Mouse (Mus musculus) testis, postnatal 10 days (tissue): ENCODE results near the gene Rab23.

Source experiments
- DNase-seq: peaks from one replicate; pipeline ENCODE4 v3.0.0; 2021; ENCODE audit warnings: low spot score

Gene Rab23

DNA sequence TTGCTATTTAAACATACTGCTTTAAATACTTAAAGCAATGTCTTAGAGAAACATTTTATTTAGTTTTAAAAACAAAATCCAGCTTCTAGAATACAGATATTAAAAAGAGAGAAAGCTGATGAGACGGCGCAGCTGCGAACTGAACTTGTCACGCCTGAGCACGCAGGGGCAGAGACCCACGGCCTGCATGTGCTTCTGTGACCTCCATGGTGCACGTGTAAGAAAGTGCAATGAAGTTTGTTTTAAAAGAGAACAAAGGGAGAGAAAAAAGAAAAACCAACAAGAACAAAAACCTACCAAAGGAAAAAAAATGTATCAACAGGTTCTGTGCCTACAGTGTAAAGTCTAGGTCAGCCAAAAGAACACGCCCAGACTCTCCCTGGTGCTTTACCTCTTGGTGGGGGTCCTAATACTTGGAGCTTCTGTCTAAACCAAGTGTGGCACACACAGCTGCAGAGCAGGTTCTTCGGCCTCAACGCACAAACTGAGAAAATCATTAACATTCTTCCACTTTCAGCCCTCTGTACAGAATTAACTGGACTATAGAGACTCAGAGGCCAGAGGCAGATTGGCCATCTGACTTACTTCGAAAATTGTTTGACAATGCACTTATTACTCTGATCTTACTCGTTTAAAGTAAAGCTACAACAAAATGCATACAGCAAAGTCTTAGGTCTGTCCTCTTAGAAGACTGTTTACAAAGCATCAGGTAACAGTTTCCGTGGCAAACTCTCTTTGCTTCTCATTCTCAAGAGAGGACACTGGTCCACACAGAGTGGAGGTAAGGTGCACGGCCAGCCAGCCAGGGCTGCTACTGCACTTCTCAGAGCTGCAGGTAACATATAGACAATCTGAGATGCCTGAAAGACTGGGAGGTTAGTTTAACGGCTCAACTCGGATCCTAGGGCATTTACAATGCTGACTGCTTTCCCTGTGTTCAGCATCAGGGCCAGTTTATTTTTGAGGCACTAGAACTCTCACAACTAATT is 47.1 kb downstream of the Rab23 start:
- DNase-seq: no peak

DNA sequence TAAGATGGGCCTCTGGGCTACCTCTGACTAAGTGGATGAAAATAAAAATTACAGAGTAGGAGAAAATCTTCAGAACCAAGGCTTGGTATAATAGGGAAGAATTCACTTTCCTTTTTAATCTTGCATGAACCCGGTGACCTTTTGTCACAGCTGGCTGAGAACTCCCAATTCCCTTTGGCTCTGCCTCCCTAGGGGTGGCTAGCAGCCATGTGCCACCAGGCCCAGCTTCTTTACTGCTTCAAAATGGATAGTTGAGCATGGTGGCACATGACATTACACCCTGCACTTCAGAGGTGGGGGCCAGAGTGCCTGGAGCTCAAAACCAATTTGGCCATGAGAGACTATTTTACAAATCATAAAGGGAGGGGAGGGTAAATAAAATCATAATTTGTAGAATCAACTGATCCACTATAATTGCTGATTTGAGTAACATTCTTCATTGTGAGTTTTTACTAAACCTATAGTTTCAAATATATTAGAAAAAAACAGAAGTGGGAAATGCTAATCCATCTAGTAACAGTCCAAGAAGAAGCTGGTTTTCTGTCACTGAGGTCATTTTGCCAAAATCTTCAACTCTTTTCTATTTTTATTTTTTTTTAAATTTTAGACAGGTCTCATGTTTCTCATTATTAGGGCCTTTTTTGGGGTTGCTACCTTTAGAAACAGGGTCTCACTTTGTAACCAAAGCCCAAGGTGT is 48.6 kb downstream of the Rab23 start:
- no peak for DNase-seq

DNA sequence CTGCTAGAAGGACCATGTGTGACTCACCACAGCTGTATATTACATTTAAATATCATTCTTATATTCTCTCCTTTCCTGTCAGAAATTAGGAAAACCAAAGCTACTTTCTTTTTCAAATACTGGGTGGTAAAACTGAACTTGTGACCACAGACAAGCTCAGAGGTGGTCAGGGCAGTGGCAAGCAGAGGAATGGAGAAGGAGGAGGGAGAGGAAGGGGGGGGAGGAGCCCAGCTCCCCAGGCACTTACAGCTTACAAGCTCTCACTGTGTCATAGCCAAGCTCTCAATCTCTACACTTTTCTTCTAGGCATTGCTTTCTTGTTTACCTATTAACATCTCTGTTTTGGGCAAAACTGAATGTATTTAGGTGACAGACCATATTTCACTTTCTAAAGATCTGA is 49.1 kb downstream of the Rab23 start:
- DNase-seq: no peak

DNA sequence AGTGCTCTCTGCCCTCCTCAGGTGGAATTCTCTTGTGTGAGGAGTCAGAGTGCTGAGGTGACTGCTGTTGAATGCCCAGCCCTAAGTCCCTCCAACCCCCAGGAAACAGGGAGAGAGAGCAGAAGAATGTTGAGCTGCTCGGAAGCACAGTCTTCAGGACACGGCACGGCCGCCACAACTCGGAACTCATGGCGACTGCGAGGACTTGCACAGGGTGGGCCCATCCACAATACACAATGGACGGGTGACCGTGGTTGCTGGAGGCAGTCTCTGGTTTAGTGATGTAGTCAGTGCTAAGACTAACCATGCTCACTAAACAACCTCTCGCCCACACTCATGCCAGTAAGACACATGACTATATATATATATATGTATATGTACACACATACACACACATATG is 51.9 kb downstream of the Rab23 start:
- no peak for DNase-seq

DNA sequence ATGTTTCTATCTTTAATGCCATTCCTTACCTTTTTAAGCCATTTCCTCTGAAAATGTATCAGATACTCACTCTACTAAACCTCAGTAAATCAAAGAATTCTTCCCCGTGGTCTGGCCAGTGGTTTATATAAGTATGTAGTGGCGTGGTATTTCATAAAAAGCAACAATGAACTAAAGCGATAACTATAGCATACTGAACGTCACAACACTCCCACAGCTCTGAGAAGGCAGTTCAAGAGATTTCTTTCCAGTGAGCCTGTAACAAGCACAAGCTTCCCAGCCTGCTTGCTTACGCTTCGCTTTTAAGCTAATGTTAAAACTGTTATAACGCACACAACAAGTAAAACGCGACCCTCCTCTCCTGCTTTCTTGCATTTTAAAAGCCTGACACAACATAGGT is 52.4 kb downstream of the Rab23 start:
- DNase-seq: no peak

DNA sequence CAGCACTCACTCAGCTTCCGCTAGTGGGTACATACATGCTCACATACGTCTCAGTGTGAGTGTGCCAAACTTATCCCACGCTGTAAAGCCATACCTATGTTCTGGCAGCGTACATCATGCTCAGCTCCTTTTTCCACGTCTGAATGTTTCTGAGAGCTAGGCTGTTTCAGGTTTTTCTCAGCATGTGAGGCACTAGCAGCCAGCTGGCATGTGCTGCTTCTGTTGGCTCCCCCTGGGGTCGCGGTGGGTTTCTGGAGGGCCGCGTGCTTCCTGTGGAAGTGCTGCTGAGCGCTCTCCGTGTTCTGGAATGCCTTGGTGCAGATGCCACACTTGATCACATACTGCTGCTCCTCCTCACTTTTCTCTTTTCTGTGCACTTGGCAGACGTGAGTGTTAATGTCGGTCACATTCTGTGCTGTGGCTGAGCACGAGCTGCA is 56.5 kb downstream of the Rab23 start:
- no peak for DNase-seq

DNA sequence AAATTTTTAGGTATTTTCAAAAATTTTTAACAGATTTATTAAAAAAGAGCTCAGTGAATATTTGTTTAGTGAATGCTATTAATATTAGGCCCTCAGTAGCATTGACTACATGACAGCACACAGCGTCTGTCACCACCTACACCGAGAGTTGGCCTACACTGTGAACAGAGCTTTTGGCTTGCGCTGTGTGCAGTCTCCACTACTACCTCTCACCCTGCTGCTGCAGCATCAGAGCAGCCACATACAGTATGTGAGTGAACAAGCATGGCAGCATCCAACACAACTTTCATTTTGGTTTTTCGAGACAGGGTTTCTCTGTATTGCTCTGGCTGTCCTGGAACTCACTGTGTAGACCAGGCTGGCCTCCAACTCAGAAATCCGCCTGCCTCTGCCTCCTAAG is 64.9 kb downstream of the Rab23 start:
- DNase-seq: no peak

DNA sequence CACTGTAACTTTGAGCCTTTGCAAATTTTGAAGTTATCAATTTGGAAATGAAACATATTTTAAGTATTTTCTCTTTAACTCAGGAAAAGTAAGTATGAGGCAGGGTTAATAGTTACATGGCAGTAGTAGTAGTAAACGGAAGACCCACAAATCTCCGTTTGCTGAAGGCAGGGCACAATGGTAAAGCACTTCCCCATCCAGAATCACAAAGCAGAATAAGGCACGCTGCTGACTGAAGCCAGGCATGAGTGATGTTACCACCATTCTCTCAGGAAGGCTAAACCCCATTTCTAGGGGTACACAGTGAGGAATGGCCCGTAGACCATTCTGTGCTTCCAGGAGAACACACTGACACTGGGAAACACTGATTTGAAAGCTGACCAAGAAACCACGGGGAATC is 68.4 kb downstream of the Rab23 start:
- DNase-seq: no peak

DNA sequence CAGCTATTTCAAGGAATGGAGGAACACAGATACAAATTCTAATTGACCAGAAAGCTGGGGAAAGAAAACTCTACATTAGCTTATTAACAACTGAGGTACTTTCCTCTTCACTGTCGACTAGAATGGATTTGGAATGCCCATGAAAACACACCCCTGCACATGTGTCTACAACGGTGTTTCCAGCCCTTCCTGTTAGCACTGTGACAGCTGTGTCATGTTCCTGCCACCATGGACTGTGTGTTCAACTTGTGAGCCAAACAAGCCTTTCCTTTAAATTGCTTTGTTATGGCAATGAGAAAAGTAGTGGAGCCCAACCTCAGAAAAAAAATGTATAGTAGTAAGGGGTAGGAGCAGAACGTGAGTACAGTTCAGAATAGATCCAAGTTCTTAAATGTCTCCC is 68.8 kb downstream of the Rab23 start:
- DNase-seq: no peak
